Mouse (Mus musculus): ENCODE data around the gene Jmy. TPM values are rescaled to one million over a fixed set of nuclear protein-coding genes. Genes with fewer than 3 reads are reported as not detected.

The Jmy gene
- total RNA-seq, 1 experiment from 2014 or later = 39.6 TPM

Other genes starting within 250 kb of the Jmy start
- 21.3 and 33.3 TPM in 2 replicates for gene Homer1, start 200.2 kb downstream of the Jmy start, total RNA-seq (2021)
- gene Bhmt, start 138.2 kb upstream of the Jmy start, total RNA-seq (2021) = 13.3 and 183 TPM in 2 replicates
- 0.90 and 18.5 TPM in 2 replicates for gene Bhmt2, start 174.5 kb upstream of the Jmy start, total RNA-seq (2021)
- 1.1 and 29.6 TPM in 2 replicates for gene Dmgdh, start 174.6 kb upstream of the Jmy start, total RNA-seq (2021)